Mouse (Mus musculus) hindbrain, embryonic 14.5 days (tissue): Measurements from ENCODE around the gene Ap1ar. TPM values are rescaled to one million over a fixed set of nuclear protein-coding genes. Genes with fewer than 3 reads are reported as not detected.
"Not testable (repeated sequence)": the region's sequence is repeated elsewhere in the genome, so short reads cannot be mapped to it uniquely, and the experiment has no call there.

Source experiments
- ATAC-seq: fragments of 200-750 bp; cut with Nextera tagmentation; 2 replicates; pipeline ENCODE4 v1.8.0; 2017; ENCODE audit warnings: moderate number of reproducible peaks, mild to moderate bottlenecking, moderate TSS enrichment, moderate library complexity; ENCODE audit not compliant: low FRiP score
- DNase-seq: peaks from one replicate; pipeline ENCODE4 v3.0.0-alpha.2; 2015; ENCODE audit warnings: low spot score
- H3K27ac ChIP-seq: fragments of 300-500 bp; sonication (generic); 2 replicates; pipeline ENCODE4 v1.5.1; 2014; ENCODE audit warnings: mild to moderate bottlenecking, moderate library complexity
- H3K27me3 ChIP-seq: fragments of 300-500 bp; sonication (generic); 2 replicates; pipeline ENCODE4 v1.6.1; 2014; ENCODE audit warnings: mild to moderate bottlenecking, low read length, mixed read lengths; ENCODE audit not compliant: control insufficient read depth, insufficient read depth
- H3K36me3 ChIP-seq: fragments of 300-500 bp; sonication (generic); replicated peaks from 2 replicates; pipeline ENCODE4 v1.6.1; 2014; ENCODE audit not compliant: control insufficient read depth, insufficient read depth
- H3K4me1 ChIP-seq: fragments of 300-500 bp; sonication (generic); replicated peaks from 2 replicates; pipeline ENCODE4 v1.6.1; 2014; ENCODE audit warnings: antibody characterized with exemption, low read length, mixed read lengths; ENCODE audit not compliant: control insufficient read depth, insufficient read depth
- H3K4me2 ChIP-seq: fragments of 300-500 bp; sonication (generic); replicated peaks from 2 replicates; pipeline ENCODE4 v1.6.1; 2014; ENCODE audit warnings: mild to moderate bottlenecking, moderate library complexity
- H3K4me3 ChIP-seq: fragments of 300-500 bp; sonication (generic); replicated peaks from 2 replicates; pipeline ENCODE4 v1.5.1; 2014; ENCODE audit warnings: mild to moderate bottlenecking, low read length
- H3K9ac ChIP-seq: fragments of 300-500 bp; sonication (generic); 2 replicates; pipeline ENCODE4 v1.6.1; 2014
- H3K9me3 ChIP-seq: fragments of 300-500 bp; sonication (generic); 2 replicates; pipeline ENCODE4 v1.6.1; 2016; ENCODE audit warnings: low read length; ENCODE audit not compliant: control insufficient read depth
- WGBS: fragments of 180-500 bp; shearing (Covaris S2); extraction: QIAGEN DNeasy Blood & Tissue Kit; methylation state at CpG from one replicate; pipeline ENCODE4 v1.1.7; 2014; 5-methylcytosine and 5-hydroxymethylcytosine counted together
- polyA plus RNA-seq: library from polyadenylated mRNA; unstranded; fragments of >200 nt; fragmentation: Nextera tagmentation; extraction: Ambion mirVana; gene quantifications from 2 replicates; pipeline ENCODE4 v1.2.1, GENCODE M21; 2014

The Ap1ar gene
- polyA plus RNA-seq, 1 experiment from 2014 or later = 100.0 TPM

GRCm38 (mm10) chr3:127791056-127791483, 46.3 kb downstream of the Ap1ar start:
- H3K27me3 ChIP-seq = peaks cover 42% of the 10 kb centered on the region
- H3K9me3 ChIP-seq = no peaks in the 10 kb centered on the region
- DNase-seq = no peak
- ATAC-seq = no peak
- peak overlapping the region; percentile 59 for H3K9ac ChIP-seq
- H3K4me2 ChIP-seq = peak overlapping the region; percentile 97
- peak overlapping the region; percentile 51 for H3K4me3 ChIP-seq
- peaks cover 8% of the 10 kb centered on the region for H3K4me1 ChIP-seq
- H3K36me3 ChIP-seq = no peaks in the 10 kb centered on the region
- H3K27ac ChIP-seq = no peak overlapping the region
- WGBS = under 1% methylated on average over 15 of the region's 15 CpGs

- Histone ChIP-seq H3K9ac (peak overlapping the region; percentile 59), H3K4me2 (peak overlapping the region; percentile 97), H3K27ac (no peak overlapping the region), H3K4me3 (peak overlapping the region; percentile 51), H3K4me1 (peaks cover 8% of the 10 kb centered on the region), H3K36me3 (no peaks in the 10 kb centered on the region), H3K27me3 (peaks cover 42% of the 10 kb centered on the region), H3K9me3 (no peaks in the 10 kb centered on the region)
- DNase-seq (peak; percentile 46), ATAC-seq (peak; percentile 66)
- WGBS = 2% methylated on average over 36 of the region's 36 CpGs
Observed at GRCm38 (mm10) chr3:127790234-127791055, 46.9 kb downstream of the Ap1ar start.

GRCm38 (mm10) chr3:127789500-127790191, 47.7 kb downstream of the Ap1ar start, which contains the start of gene Tifa:
TSS of gene Tifa (plus strand) at chr3:127789805.
- Histone ChIP-seq H3K36me3 (no peaks in the 10 kb centered on the region), H3K4me2 (peak within 1 kb of the TSS; percentile 97), H3K4me3 (peak within 1 kb of the TSS; percentile 51), H3K4me1 (peaks cover 8% of the 10 kb centered on the region), H3K9me3 (no peaks in the 10 kb centered on the region), H3K27ac (no peak within 1 kb of the TSS; the same call in 1 of the 2 replicates), H3K9ac (peak within 1 kb of the TSS; percentile 59), H3K27me3 (peaks cover 42% of the 10 kb centered on the region)
- ATAC-seq = peak; percentile 56
- 2% methylated on average over 42 of the region's 44 CpGs for WGBS
- DNase-seq = no peak

DNA sequence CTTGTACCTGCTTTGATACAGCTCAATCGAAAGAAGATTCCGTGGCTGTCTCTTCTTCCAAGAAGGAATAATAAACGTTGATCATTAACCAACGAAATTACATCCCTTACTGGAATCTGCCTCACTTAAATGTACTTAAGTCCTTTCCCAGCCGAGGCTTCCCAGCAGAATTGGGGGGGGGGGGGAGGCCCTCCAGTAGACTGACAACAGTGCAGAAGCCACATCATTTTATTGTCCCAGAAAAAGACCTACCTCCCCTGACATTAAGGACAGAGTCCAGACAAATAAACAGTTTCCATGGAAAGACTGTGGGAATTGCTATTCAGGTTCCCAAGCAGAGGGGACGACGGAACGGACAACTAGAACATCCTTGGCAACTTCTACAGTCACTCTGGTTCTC, 48.4 kb downstream of the Ap1ar start:
- peak overlapping the region; percentile 97 for H3K4me2 ChIP-seq
- ATAC-seq = no peak
- H3K27ac ChIP-seq = no peak overlapping the region
- no peak for DNase-seq
- H3K36me3 ChIP-seq = no peaks in the 10 kb centered on the region
- peaks cover 42% of the 10 kb centered on the region for H3K27me3 ChIP-seq
- WGBS = 19% methylated on average over 8 of the region's 8 CpGs
- H3K9ac ChIP-seq = no peak overlapping the region
- H3K9me3 ChIP-seq = no peaks in the 10 kb centered on the region
- H3K4me1 ChIP-seq = peaks cover 8% of the 10 kb centered on the region
- H3K4me3 ChIP-seq = peak overlapping the region; percentile 51

- no peaks in the 10 kb centered on the region for H3K9me3 ChIP-seq
- H3K27me3 ChIP-seq = peaks cover 42% of the 10 kb centered on the region
- H3K9ac ChIP-seq = no peak overlapping the region
- no peak for ATAC-seq
- H3K36me3 ChIP-seq = no peaks in the 10 kb centered on the region
- H3K4me2 ChIP-seq = no peak overlapping the region
- H3K4me1 ChIP-seq = peaks cover 8% of the 10 kb centered on the region
- no peak for DNase-seq
- WGBS = 44% methylated on average over 7 of the region's 7 CpGs
- no peak overlapping the region for H3K4me3 ChIP-seq
- no peak overlapping the region for H3K27ac ChIP-seq
Observed at GRCm38 (mm10) chr3:127788038-127788437, 49.3 kb downstream of the Ap1ar start.

GRCm38 (mm10) chr3:127787032-127787431, 50.3 kb downstream of the Ap1ar start:
- Histone ChIP-seq H3K4me1 (peaks cover 8% of the 10 kb centered on the region), H3K9ac (no peak overlapping the region), H3K9me3 (no peaks in the 10 kb centered on the region), H3K36me3 (no peaks in the 10 kb centered on the region), H3K27ac (no peak overlapping the region), H3K4me2 (no peak overlapping the region), H3K27me3 (peaks cover 38% of the 10 kb centered on the region), H3K4me3 (no peak overlapping the region)
- ATAC-seq (no peak), DNase-seq (no peak)

DNA sequence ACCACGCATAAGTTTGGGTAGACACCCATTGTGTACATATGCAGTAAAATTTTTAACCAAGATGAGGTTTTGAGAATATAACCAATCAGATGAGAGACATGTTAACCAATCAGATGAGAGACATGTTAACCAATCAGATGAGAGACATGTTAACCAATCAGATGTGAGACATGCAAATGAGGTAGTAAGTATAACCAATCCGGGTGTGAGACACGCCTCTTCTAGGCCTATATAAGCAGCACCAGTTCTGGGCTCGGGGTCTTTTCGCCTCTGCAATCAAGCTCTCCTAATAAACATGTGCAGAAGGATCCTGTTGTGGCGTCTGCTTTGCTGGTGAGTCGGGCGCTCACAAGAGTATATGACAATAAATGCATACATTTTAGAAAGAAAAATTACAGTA, 53.6 kb downstream of the Ap1ar start:
- not testable (repeated sequence) for H3K36me3 ChIP-seq, H3K9ac ChIP-seq, DNase-seq, H3K9me3 ChIP-seq, H3K4me1 ChIP-seq, H3K4me2 ChIP-seq, H3K27ac ChIP-seq, ATAC-seq, H3K4me3 ChIP-seq
- H3K27me3 ChIP-seq = peaks cover 17% of the 10 kb centered on the region
- WGBS = 93% methylated on average over 8 of the region's 8 CpGs

GRCm38 (mm10) chr3:127782921-127783320, 54.4 kb downstream of the Ap1ar start:
- Histone ChIP-seq H3K4me3 (no peak overlapping the region), H3K4me1 (no peaks in the 10 kb centered on the region), H3K27ac (no peak overlapping the region), H3K36me3 (no peaks in the 10 kb centered on the region), H3K9me3 (no peaks in the 10 kb centered on the region), H3K4me2 (no peak overlapping the region), H3K27me3 (peaks cover 10% of the 10 kb centered on the region), H3K9ac (no peak overlapping the region)
- ATAC-seq (no peak), DNase-seq (no peak)
- WGBS = 92% methylated on average over 6 of the region's 6 CpGs

DNA sequence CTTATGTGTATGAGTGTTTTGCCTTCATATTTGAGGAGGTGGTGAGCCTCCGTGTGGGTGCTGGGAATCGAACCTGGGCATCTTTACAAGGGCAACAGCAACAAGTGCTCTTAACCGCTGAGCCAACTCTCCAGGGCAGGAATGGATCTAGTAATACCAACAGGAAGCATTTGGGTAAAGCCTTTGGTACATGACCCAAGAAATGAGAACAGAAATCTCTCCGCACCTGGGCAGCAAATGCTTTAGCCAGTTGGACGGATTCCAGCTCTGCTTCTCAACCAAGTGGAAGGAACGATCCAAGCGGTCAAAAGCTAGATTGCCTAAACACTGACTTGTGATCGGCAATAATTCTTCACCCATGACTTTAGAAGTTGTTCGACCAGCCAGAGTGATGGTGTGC, 56.4 kb downstream of the Ap1ar start:
- ATAC-seq (no peak), DNase-seq (no peak)
- 96% methylated on average over 9 of the region's 9 CpGs for WGBS

More for the DNA sequence above, 56.4 kb downstream of the Ap1ar start:
- H3K36me3 ChIP-seq = no peaks in the 10 kb centered on the region
- no peak overlapping the region for H3K27ac ChIP-seq
- H3K9ac ChIP-seq = no peak overlapping the region
- H3K27me3 ChIP-seq = no peaks in the 10 kb centered on the region
- no peaks in the 10 kb centered on the region for H3K9me3 ChIP-seq
- no peak overlapping the region for H3K4me3 ChIP-seq
- H3K4me2 ChIP-seq = no peak overlapping the region
- H3K4me1 ChIP-seq = no peaks in the 10 kb centered on the region
